Mouse (Mus musculus): ENCODE measurements around the gene Pde2a. TPM values are rescaled to one million over a fixed set of nuclear protein-coding genes. Genes with fewer than 3 reads are reported as not detected.
A peak's percentile ranks its signal among the peaks of the same experiment; 100 is the strongest.

Gene Pde2a
- polyA plus RNA-seq, 2 experiments: 10.5 to 12.7 TPM

GRCm38 (mm10) chr7:101504507-101504906 is 83.0 kb downstream of the Pde2a start:
- peaks cover 20% of the 10 kb centered on the region for H3K27me3 ChIP-seq (ENCODE audit: control insufficient read depth, insufficient read depth, low read length)
- H3K9ac ChIP-seq (ENCODE audit: low read depth, low read length, severe bottlenecking): peak overlapping the region; percentile 28; the same call in 1 of the 2 replicates
- H3K9me3 ChIP-seq (ENCODE audit: control insufficient read depth, low read length): no peaks in the 10 kb centered on the region
- no peaks in the 10 kb centered on the region for H3K36me3 ChIP-seq (ENCODE audit: control insufficient read depth, insufficient read depth, low read length)
- DNase-seq (ENCODE audit: low spot score) (no peak), ATAC-seq (ENCODE audit: low FRiP score, low read depth) (no peak)
- 11% methylated on average over 24 of the region's 24 CpGs for WGBS
- H3K27ac ChIP-seq (replicated peaks; ENCODE audit: low read depth, low read length): no peak overlapping the region
- TF ChIP-seq POLR2A (IDR thresholded peaks at IDR 0.05; ENCODE audit: borderline replicate concordance, extremely low read depth, insufficient read depth, insufficient read length): no peak
- peak overlapping the region; percentile 26 for H3K4me3 ChIP-seq (replicated peaks; ENCODE audit: low read length)
- peak overlapping the region; percentile 46 for H3K4me2 ChIP-seq (replicated peaks; ENCODE audit: low read depth, low read length, severe bottlenecking)
- no peaks in the 10 kb centered on the region; the same call in 1 of the 2 replicates for H3K4me1 ChIP-seq (ENCODE audit: control insufficient read depth, insufficient read depth, low read length)

GRCm38 (mm10) chr7:101509212-101509611 is 87.7 kb downstream of the Pde2a start:
- WGBS: 52% methylated on average over 2 of the region's 2 CpGs
- Histone ChIP-seq H3K9me3 (ENCODE audit: control insufficient read depth, low read length) (no peaks in the 10 kb centered on the region), H3K27me3 (ENCODE audit: control insufficient read depth, insufficient read depth, low read length) (peaks cover 12% of the 10 kb centered on the region; the same call in 1 of the 2 replicates), H3K4me2 (replicated peaks; ENCODE audit: low read depth, low read length, severe bottlenecking) (no peak overlapping the region), H3K4me3 (replicated peaks; ENCODE audit: low read length) (no peak overlapping the region), H3K9ac (ENCODE audit: low read depth, low read length, severe bottlenecking) (no peak overlapping the region), H3K36me3 (ENCODE audit: control insufficient read depth, insufficient read depth, low read length) (no peaks in the 10 kb centered on the region), H3K4me1 (ENCODE audit: control insufficient read depth, insufficient read depth, low read length) (no peaks in the 10 kb centered on the region), H3K27ac (replicated peaks; ENCODE audit: low read depth, low read length) (no peak overlapping the region)
- ATAC-seq (ENCODE audit: low FRiP score, low read depth) (no peak), DNase-seq (ENCODE audit: low spot score) (no peak)
- no peak for TF ChIP-seq POLR2A (IDR thresholded peaks at IDR 0.05; ENCODE audit: borderline replicate concordance, extremely low read depth, insufficient read depth, insufficient read length)

- 72% methylated on average over 7 of the region's 7 CpGs for WGBS
- no peak for TF ChIP-seq POLR2A (IDR thresholded peaks at IDR 0.05; ENCODE audit: borderline replicate concordance, extremely low read depth, insufficient read depth, insufficient read length)
- H3K36me3 ChIP-seq (ENCODE audit: control insufficient read depth, insufficient read depth, low read length): no peaks in the 10 kb centered on the region
- H3K4me1 ChIP-seq (ENCODE audit: control insufficient read depth, insufficient read depth, low read length): no peaks in the 10 kb centered on the region
- H3K27me3 ChIP-seq (ENCODE audit: control insufficient read depth, insufficient read depth, low read length): no peaks in the 10 kb centered on the region
- no peak overlapping the region for H3K27ac ChIP-seq (replicated peaks; ENCODE audit: low read depth, low read length)
- H3K9ac ChIP-seq (ENCODE audit: low read depth, low read length, severe bottlenecking): no peak overlapping the region
- ATAC-seq (ENCODE audit: low FRiP score, low read depth): no peak
- no peaks in the 10 kb centered on the region for H3K9me3 ChIP-seq (ENCODE audit: control insufficient read depth, low read length)
- H3K4me3 ChIP-seq (replicated peaks; ENCODE audit: low read length): no peak overlapping the region
- DNase-seq (ENCODE audit: low spot score): no peak
- H3K4me2 ChIP-seq (replicated peaks; ENCODE audit: low read depth, low read length, severe bottlenecking): no peak overlapping the region
These were observed 92.2 kb downstream of the Pde2a start for GRCm38 (mm10) chr7:101513655-101514054.

GRCm38 (mm10) chr7:101514768-101515167 is 93.3 kb downstream of the Pde2a start:
- Histone ChIP-seq H3K4me3 (replicated peaks; ENCODE audit: low read length) (no peak overlapping the region), H3K36me3 (ENCODE audit: control insufficient read depth, insufficient read depth, low read length) (no peaks in the 10 kb centered on the region), H3K27ac (replicated peaks; ENCODE audit: low read depth, low read length) (no peak overlapping the region), H3K4me2 (replicated peaks; ENCODE audit: low read depth, low read length, severe bottlenecking) (no peak overlapping the region), H3K27me3 (ENCODE audit: control insufficient read depth, insufficient read depth, low read length) (no peaks in the 10 kb centered on the region), H3K9ac (ENCODE audit: low read depth, low read length, severe bottlenecking) (no peak overlapping the region), H3K9me3 (ENCODE audit: control insufficient read depth, low read length) (no peaks in the 10 kb centered on the region), H3K4me1 (ENCODE audit: control insufficient read depth, insufficient read depth, low read length) (no peaks in the 10 kb centered on the region)
- DNase-seq (ENCODE audit: low spot score): no peak
- WGBS: 75% methylated on average over 6 of the region's 6 CpGs
- ATAC-seq (ENCODE audit: low FRiP score, low read depth): no peak
- no peak for TF ChIP-seq POLR2A (IDR thresholded peaks at IDR 0.05; ENCODE audit: borderline replicate concordance, extremely low read depth, insufficient read depth, insufficient read length)

- TF ChIP-seq POLR2A (IDR thresholded peaks at IDR 0.05; ENCODE audit: borderline replicate concordance, extremely low read depth, insufficient read depth, insufficient read length): no peak
- H3K27me3 ChIP-seq (ENCODE audit: control insufficient read depth, insufficient read depth, low read length): no peaks in the 10 kb centered on the region
- no peaks in the 10 kb centered on the region for H3K36me3 ChIP-seq (ENCODE audit: control insufficient read depth, insufficient read depth, low read length)
- no peak overlapping the region for H3K9ac ChIP-seq (ENCODE audit: low read depth, low read length, severe bottlenecking)
- H3K4me3 ChIP-seq (replicated peaks; ENCODE audit: low read length): no peak overlapping the region
- no peak overlapping the region for H3K27ac ChIP-seq (replicated peaks; ENCODE audit: low read depth, low read length)
- no peak for ATAC-seq (ENCODE audit: low FRiP score, low read depth)
- no peak for DNase-seq (ENCODE audit: low spot score)
- 58% methylated on average over 6 of the region's 6 CpGs for WGBS
- H3K4me1 ChIP-seq (ENCODE audit: control insufficient read depth, insufficient read depth, low read length): no peaks in the 10 kb centered on the region
- no peaks in the 10 kb centered on the region for H3K9me3 ChIP-seq (ENCODE audit: control insufficient read depth, low read length)
- no peak overlapping the region for H3K4me2 ChIP-seq (replicated peaks; ENCODE audit: low read depth, low read length, severe bottlenecking)
These were observed 93.8 kb downstream of the Pde2a start for GRCm38 (mm10) chr7:101515295-101515694.

GRCm38 (mm10) chr7:101516460-101516859 is 95.0 kb downstream of the Pde2a start:
- WGBS: 65% methylated on average over 6 of the region's 6 CpGs
- Histone ChIP-seq H3K27me3 (ENCODE audit: control insufficient read depth, insufficient read depth, low read length) (no peaks in the 10 kb centered on the region), H3K4me2 (replicated peaks; ENCODE audit: low read depth, low read length, severe bottlenecking) (no peak overlapping the region), H3K4me3 (replicated peaks; ENCODE audit: low read length) (no peak overlapping the region), H3K9ac (ENCODE audit: low read depth, low read length, severe bottlenecking) (no peak overlapping the region), H3K27ac (replicated peaks; ENCODE audit: low read depth, low read length) (no peak overlapping the region), H3K9me3 (ENCODE audit: control insufficient read depth, low read length) (no peaks in the 10 kb centered on the region), H3K4me1 (ENCODE audit: control insufficient read depth, insufficient read depth, low read length) (no peaks in the 10 kb centered on the region), H3K36me3 (ENCODE audit: control insufficient read depth, insufficient read depth, low read length) (no peaks in the 10 kb centered on the region)
- no peak for TF ChIP-seq POLR2A (IDR thresholded peaks at IDR 0.05; ENCODE audit: borderline replicate concordance, extremely low read depth, insufficient read depth, insufficient read length)
- no peak for DNase-seq (ENCODE audit: low spot score)
- ATAC-seq (ENCODE audit: low FRiP score, low read depth): no peak
